Mouse (Mus musculus) adrenal gland, postnatal 10 days (tissue): ENCODE measurements at regions not wholly inside any gene's neighbourhood (a gene's known extent, or its start where the extent isn't known, plus 50 kb on each side); places are given as distances from the start of the nearest gene placed in this dataset.

Source experiments
- DNase-seq: peaks from one replicate; pipeline ENCODE4 v3.0.0; 2021; ENCODE audit warnings: mixed read lengths

DNA sequence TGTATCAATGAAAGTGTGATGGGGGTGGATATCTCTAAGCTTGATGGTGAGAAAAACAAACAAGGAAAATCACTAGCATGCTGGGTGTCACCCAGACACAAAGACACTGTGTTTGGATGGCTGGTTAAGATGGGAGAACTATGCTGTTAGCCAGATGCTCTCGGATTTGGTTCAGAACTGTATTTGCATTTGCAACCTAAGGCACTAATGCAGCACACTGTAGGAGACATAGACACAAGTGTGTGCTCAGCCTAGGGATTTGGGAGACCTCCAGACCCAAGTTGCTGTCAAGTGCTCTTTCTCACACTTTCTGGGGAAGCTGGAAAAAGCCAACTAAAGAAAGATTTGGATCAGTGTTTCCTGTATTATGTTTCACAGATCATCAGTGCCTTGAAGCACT is 173.1 kb upstream of the Prkcq start:
- DNase-seq = no peak

DNA sequence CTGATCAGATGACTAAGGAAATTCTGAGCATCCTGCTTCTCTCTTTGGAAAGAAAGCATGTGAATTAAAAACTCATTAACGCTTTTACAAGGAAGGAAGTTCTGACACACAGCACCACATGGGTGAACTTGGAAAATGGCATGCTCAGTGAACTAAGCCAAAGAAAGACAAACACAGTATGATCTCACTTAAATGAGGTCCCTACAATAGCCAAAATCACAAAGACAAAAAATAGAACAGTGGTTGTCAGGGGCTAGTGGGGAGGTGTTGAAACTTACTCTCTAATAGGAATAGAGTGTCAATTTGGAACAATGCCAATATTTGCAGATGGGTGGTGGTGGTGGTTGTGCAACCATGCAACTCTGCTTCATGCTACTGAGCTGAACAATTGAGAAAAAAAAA is 172.7 kb upstream of the Prkcq start:
- DNase-seq = no peak

DNA sequence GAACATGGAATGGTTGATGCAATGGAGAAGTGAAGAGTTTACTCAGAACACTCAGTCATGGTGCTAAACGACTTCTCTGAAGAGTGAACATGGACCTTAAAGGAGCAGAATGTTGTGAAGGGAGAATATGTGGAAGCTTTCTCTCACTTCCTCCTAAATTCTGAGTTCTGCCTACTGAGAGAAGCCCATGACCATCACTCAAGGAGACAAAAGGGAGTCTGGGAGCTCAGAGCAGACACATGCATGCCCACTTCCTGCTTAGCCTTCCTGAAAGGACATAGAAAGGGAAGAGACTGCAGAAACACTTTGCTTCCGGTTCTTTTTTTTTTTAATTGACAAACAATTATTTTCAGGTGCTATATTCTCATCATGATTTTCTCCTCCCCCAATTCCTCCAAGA is 166.1 kb upstream of the Prkcq start:
- DNase-seq = no peak

DNA sequence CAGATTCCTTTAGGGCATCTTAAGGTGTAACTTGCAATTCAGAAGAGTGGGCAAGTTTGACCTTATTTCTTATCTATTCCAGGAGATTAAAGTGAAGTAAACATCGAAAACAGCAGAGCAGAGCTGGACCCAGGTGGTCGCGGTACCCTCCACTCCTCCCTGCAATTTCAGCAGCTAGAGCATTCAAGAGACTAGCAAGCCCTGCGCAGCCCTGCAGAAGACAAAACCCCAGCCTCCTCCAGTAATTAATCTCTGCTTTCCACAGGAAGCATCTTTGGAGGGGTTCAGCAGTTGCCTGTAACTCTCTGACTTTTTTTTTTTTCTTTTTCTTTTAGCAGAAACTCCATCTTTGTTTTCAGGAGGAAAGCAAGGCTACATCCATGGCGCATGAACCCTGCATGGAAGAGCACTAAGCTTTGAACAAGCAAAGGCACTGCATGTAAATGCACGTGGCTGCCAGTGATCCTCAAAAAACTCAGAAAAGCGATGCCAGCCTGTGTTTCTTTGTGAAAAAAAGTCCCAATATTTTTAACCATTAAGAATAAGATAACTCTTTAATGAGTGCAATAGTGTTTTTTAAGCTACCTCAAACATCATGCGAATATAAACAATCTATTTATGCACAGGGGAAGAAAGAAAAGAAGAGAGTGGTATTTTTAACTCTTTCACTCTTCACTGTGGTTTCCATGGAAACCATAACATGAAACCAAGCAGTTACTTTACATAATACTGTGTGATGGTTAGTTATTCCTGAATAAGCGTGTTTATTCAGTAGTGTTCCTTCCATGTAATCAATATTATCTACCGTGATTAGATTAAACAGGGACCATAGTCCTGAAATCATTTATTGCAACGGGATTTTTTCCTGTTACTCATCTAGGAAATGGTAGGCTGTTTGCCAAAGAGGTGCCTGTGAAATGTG is 160.6 kb upstream of the Prkcq start:
- DNase-seq = no peak

DNA sequence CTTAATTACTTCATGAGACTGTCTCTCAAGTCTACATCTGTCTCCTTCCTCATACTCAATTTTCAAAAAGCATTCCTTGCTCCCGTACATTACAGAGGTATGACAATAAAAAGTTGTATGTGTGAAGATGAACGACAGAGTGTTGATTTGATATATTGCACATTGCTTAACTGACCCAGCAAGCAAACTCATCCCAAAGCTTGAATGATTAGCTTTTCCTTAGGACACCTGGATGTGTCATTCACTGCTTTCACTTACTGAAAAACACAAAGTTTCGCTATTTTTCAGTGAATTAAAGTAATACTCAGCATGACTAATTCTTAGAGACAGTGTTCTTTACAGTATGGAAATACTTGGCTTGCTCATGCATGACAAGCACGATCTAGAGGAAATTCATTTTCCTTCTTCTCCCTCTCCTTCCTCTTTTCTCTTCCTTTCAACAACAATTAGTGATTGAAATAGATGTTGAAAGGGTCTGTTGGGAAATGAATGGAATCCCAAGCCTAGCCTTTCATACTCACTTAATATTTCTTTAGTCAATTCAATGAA is 159.5 kb upstream of the Prkcq start:
- DNase-seq = no peak

DNA sequence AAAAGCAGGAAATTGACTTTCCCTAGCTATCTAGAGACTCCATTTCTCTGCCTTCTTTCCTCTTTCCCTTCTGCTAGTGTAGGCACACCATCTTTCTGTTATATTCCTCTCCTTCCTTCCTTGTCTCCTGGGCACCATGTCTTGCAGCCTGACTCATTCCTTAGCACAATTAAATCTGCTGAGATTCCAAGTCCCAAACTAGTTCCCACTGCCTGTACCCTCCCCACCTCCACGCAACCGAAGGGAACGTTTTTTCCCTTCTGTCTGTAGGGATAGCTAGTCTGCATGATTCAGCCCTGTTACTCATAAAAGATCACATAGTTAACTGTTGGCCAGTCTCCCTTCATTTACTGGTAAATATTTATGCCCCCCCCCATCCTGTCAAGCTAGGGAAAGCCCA is 158.8 kb upstream of the Prkcq start:
- no peak for DNase-seq

DNA sequence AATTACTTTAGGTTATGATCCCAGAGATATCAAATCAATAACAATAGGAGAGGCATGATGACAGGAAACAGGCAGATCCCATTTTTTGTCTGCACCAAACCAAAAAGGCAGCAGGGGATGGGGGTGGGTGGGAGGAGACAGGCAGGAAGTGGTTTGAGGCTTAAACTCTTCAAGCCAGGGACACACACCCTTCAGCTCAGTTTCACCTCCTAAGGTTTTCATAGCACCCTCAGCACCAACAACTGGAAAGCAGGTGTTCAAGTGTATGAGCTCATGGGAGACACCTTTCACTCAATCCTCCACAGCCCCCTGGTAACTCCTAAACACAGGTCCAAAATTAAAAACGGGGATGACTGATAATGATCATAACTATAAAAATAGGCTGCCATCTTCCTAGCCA is 155.5 kb upstream of the Prkcq start:
- no peak for DNase-seq

DNA sequence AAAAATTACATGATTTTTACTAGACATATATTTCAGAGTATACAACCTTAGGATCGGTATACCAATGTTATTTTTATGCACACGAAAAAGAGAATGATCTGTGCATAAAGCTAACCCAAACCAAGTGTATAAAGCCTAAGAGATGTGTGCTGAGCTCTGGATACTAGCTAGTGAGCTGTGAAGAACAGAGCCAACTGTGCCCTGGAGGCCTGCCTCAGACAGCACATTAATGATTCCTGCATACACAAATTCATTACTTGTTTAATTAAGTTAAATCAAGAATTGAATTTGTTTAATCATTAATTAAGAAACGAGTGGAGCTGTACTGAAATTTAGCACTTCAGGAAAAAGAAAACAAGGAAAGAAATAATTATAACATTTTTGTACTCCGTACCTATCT is 139.0 kb upstream of the Prkcq start:
- no peak for DNase-seq

DNA sequence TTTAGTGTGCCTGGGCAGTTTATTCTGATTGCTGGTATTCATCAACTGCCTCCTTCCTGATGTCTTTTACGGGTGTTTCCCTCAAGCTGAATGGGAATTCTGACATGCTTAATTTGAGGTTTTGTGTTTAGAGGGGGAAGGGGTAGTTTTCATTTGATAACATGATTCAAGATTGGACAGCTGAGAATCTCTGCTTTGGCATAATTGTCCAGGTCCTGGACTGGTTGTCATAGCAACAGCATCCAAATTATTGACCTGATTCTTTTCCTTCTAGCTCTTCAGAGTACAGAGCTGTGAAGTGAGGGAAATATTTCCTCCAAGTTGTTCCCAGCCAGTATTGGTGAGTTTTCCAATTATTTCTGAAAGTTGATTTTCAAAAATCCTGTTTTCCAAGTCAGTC is 137.7 kb upstream of the Prkcq start:
- no peak for DNase-seq

DNA sequence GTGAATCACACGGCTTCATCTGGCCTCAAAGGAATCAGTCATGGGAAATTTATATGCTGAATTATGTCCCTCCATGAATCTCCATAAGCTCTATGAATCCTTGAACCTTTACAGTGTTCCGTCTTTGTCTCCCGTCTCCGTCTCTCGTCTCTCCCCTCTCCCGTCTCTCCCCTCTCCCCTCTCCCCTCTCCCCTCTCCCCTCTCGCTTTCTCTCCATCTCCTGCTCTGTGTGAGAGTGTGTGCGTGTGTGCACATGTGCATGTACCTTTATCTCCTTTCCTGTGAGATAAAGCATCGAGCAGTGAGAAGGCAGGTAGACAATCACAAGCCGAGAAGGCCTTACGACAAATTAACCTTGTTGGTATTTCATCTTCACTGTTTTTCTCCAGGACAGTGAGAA is 134.6 kb upstream of the Prkcq start:
- DNase-seq = no peak

DNA sequence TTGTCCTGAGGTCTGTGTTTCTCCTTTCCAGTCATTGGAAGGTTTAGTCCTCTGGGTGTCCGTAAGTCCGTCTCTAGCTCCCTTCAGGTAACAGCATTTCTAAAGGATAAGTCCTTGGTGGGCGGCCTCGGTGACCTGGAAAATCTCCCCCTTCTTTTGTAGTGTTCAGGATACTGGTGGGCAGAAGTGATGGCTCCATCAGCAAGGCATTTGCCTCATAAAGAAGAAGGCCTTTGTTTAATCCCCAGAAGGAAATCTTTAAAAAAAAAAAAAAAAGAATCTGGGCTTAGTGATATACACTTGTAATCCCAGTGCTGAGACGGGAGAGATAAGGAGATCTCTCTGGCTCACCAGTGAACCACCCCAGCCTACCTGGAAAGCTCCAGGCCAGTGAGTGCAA is 133.5 kb upstream of the Prkcq start:
- DNase-seq = no peak

DNA sequence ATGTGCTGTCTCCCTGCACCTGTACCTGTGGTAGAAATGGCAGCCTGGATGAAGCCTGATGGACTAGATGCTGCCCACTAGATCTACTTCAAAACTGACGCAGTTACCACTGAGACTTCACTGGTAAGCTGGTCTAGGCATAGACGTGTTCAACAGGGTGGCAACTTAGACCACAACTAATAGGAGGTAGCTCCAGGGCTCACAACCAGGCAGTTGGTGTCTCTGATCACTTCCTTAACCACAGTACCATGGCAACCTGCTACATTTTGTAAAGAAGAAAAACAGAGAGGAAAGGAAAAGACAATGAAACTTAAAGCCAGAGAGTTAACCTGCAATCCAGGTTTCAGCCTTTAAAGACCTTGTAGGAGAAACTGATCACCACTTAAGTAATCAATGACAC is 131.9 kb upstream of the Prkcq start:
- no peak for DNase-seq

DNA sequence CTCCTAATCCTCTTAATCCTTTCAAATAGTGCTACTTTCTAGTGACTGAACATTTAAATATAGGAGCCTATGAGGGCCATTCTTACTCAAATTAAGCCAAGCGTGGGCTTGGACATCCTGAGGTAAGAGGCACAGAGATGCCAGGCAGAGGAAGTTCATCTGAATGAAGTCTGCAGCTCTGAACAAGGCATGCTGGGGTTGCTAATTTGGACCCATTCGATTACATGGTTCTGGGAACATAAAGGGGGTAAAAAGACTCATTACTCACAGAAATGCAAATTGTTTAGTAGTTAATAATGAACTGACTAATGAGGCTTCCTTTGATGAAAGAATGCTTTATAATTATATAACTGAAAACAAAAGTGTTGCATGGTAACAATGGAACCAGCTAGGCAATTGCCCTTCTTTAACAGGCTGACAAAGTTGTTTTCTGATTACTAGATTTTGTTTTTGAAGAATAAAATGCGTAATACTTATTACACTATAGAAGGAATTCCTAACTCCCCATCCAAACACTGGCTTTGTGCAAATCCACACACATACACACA is 127.1 kb upstream of the Prkcq start:
- no peak for DNase-seq

DNA sequence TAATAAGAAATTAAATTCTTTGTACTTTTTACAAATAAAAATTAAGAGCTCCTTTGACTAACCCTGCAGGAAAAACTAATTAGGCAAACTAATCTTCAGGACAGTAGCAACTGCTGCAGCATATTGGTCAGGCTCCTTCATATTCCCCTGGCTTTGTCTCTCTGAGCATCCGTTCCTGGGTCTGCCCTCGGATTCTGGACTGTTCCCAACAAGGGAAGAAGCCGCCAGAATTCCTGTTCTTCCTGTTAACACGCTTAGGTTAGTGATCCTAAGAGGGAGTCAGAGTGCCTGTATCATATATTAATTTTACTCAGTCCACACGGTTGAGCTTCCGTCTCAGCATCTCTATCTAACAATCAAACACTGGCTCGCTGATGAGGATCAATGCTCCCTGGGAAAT is 120.3 kb upstream of the Prkcq start:
- no peak for DNase-seq

DNA sequence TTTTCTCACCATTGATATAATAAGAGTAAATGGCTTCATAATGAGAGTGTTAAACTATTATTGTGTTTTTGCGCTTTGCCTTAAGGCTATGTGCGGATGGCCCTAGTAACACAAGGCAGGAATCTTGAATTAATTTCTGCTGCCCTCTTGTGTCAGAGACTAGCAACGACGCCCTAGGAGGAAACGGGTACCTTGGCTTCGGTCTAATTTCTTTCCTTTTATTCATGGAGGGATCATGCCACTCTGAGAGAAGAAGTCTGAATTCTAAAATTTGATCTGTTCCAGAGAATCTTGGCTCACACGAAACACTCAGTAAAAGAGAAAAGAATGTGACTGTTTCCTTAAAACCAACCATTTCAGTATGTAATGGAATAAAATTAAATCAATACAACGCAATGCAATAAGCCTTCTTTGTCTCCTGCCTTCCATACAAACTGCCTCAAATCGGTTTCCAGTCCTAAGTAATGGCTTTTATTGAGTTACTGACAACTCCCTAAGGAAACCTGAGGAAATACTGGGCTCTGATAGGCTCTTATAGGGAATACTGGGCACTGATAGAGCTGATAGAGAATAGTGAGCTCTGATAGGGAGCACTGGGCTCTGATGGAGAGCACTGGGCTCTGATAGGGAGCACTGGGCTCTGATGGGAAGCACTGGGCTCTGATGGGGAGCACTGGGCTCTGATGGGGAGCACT is 112.0 kb upstream of the Prkcq start:
- peak; percentile 55 for DNase-seq

DNA sequence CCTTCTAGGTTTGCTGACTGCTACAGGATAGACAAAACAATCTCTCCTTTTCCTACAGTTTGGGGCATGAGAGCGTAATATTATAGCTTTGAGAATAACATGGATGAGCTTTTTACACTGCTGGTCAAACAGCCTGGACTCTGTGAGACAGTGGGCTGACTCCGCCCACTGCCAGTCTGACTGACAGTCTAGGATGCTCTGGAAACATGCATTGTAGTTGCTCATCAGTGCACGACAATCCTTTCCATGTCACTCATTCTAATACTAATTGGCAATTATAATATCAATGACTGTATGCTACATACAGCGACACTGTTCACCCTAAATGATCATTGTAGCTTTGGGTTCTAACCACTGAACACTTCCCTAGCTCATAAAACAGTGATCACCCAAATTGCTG is 104.5 kb upstream of the Prkcq start:
- no peak for DNase-seq

DNA sequence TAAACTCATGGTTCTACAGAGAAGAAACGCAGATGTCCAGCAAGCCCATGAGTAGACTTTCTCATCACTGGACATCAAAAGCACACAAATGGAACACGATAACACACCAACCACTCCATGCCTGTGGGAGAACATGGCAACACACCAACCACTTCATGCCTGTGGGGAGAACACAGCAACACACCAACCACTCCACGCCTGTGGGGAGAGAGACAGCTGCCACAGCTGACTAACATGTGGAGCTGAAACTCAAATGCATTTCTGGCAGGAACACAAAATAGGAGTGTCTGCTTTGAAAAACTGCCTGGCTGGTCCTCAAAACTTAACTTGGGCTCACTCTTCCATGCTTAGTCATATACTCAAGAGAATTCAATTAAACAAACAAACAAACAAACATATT is 88.4 kb upstream of the Prkcq start:
- DNase-seq = no peak

DNA sequence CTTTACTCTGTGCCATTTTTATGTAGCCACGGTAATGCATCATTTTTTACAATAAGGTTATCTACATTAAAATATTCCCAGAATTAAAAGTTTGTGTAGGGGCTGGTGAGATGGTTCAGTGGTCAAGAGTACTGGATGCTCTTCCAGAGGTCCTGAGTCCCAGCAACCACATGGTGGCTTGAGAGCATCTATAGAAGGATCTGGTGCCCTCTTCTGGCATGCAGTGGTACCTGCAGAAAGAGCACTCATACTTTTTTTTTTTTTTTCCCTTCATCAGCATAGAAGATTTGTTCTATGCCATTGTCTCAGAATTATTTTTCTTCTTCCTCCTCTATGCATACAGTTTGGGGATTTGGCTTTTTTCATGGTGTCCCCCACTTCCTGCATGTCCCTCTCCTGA is 84.9 kb upstream of the Prkcq start:
- peak; percentile 17 for DNase-seq

DNA sequence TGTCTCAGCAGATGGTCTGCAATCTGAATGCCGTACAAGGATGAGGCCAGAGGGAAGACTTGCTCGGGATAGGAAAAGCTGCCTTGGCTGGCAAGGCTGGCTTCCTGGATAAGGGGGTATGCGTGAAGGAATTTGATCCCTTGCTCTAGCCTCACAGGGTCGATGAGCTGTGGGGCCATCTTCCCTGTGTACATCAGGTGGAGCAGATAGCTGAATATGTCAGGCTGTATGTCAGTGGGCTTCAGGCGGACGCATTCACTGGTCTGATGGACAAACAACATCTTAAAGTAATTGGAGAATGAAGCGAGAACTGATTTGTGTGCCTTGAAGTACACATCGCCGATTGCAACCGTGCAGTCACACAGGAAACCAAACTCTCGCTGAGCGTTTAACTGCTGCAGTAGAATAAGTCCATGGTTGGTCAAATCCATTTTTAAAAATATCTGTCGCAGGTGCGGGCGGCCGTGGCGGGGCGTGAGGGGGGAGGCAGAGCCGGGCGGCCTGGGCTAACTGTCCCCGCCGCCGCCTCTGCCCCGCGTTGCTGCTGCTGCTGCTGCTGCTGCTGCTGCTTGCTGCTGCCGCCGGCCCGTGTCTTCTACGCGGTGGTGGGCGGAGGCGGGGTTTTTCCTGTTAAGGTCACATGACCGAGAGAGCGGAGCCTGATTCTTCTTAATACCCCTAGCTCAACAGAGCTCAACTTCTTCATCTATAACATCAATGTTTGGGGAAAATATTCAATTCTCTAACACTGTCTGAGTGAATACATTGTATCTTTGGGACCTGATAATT is 71.9 kb upstream of the Prkcq start:
- DNase-seq = peak; percentile 7

DNA sequence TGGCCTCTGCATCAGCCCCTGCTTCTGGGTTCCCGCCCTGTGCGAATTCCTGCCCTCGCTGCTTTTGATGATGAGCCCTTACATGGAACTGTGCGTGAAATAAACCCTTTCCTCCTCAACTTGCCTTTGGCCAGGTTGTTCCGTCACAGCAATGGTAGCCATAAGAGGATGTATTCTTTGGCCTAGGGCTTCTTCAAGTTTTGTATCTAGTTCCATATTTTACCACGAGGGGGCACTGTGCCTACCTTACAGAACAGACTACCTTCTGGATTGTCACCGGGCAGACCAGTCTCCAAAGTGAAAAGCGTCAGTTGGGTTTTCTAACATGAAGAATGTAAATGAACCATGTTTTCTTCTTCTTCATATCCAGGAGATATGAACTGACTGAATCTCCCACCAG is 58.7 kb upstream of the Prkcq start:
- DNase-seq = peak; percentile 41

DNA sequence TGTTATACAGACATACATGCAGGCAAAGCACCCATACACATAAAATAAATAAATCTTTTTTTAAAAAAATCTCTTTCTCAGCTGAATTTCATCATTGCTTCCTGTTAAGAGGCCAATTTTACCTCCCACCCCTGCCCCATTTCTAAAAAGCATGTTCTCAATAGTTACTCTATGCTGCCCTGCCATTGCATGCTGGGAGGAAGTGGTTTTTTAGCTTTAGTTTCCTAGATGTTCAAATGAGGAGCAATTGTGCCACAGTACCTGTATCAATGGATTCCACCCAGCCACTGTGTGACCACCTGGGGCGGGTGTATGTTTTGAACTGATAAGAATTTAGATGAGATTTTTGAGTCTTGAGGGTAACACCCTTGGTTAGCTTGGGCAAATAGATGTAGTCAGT is 53.3 kb upstream of the Prkcq start:
- no peak for DNase-seq

DNA sequence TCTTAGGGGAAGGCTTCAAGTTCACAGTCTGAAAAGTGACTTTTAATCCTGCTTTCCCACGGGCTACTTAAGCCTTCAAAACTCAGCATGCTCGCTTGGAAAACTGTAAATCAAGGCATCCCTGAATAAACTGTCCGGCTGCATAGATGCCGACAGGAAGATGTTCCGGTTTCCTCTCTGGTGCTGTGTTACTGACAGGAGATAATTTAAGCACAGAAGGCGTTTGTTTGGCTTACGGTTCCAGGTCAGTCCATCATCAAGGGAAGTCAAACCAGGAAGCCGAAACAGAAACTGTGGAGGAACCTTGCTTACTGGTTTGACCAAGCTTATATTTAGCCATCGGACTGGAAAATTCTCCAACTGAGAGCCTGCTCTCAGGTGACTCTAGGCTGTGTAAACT is 52.6 kb upstream of the Prkcq start:
- DNase-seq = no peak
